Mouse (Mus musculus): ENCODE measurements around the gene Atp4a.
"Not testable (repeated sequence)": the region's sequence is repeated elsewhere in the genome, so short reads cannot be mapped to it uniquely, and the experiment has no call there.

The Atp4a gene

DNA sequence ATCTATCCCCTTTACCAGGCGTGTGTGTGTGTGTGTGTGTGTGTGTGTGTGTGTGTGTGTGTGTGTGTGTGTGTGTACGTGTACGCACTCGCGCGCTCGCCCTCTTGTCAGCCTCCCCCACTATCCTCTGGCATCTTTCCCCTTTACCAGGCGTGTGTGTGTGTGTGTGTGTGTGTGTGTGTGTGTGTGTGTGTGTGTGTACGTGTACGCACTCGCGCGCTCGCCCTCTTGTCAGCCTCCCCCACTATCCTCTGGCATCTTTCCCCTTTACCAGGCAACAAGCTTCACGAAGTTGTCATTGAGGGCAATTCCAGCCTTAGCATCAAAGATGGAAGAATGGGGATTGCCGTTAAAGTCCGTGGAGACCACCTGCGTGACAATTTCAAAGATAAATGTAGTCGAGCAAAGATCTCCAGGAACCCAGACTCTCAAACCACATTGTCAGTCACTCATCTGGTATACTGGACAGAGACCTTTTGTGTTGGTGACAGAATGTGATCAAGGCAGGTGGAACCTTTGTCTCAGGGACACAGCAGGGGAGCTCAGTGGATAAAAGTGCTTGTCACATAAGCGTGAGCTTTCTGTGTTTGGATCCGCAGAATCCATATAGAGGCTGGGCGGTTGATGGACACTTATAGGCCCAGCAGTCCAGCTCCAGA lies 18.2 kb downstream of the Atp4a start:
- not testable (repeated sequence) for DNase-seq (ENCODE audit: low spot score)

DNA sequence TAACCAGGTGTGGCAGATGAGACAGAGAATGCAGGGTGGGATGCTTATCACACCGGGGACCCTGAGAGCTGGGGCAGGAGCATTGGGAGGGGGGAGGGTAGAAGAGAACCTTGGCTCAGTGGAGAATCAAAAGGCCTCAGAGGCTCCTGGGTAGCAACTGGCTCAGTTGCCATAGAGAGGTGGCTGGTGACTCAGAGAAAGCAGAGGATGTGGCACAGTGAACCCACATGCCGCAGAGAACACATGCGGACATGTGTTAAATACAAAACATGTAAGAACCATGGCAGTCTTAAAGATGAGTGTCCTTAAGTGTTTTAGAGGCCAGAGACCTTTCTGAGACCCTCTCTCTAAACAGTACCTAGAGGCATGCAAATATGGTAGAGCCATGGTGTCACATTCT lies 24.2 kb downstream of the Atp4a start:
- no peak for DNase-seq (ENCODE audit: low spot score)

DNA sequence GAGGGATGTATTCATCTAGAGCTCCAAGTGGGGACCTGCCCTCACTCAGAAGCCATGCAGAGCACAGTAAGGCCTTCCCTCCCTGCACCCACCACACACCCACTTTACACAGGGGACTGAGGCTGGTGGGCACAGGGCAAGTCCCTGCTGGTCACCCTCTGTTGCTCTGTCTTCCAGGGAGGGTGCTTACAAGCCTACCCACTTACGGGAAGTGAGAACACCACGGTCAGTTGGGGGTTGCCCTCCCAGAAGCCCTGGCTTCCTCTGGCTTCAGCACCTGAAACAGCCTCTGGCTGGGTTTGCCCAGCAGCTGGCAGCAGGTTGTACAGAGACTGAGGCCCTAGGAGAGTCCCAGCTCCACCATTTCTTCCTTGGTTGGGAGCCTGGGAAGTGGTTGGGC lies 30.6 kb downstream of the Atp4a start:
- DNase-seq (ENCODE audit: low spot score): not testable (repeated sequence)

DNA sequence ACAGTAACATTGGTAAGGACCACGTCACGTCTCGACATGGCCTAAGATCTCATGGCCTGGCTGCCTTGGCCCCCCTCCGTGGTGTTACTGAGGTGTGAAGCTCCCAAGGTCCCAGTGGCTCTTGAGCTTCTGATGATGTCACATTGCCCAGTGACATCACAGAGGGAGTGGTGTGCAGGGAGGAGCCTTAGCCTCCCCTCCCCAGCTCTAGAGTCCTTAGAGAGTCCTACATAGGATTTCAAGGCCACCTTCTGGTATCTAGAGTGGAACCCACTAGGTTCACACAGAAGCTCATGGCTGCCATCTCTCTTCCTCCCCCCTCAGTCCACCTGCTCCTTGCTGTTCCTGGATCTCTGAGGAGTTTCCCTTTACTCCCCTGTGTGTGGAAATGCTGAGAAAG lies 31.6 kb downstream of the Atp4a start, which contains the start of gene Gapdhs:
Gene Gapdhs (minus strand): TSS at position 65 of the 400 bp plus-strand sequence.
- DNase-seq (ENCODE audit: low spot score): not testable (repeated sequence)

DNA sequence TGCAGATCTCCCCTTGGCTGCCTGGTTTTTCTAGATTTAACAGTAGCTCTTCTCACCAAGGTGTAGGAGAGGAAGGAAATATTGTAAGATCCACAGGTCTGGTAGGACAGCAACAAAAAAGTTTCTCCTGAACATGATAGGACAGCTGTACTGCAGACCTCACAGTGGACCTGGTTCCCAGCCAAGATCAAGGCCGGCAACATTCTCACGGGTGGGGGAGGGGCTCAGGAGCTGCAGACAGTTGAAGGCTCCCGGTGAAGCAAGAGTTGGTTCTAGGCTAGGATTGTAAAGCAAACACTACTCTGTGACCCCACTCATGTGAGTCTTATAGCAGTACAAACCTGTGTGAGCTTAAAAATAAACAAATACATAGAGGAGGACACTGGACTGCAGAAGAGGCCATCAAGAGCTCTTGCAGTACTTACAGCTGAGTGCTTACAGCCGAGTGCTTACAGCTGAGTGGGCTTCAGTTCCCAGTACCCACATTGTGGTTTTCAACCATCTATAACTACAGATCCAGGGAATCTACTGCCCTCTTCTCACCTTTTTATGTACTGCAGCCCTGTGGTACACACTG lies 32.1 kb downstream of the Atp4a start:
- peak; percentile 47 for DNase-seq (ENCODE audit: low spot score)

DNA sequence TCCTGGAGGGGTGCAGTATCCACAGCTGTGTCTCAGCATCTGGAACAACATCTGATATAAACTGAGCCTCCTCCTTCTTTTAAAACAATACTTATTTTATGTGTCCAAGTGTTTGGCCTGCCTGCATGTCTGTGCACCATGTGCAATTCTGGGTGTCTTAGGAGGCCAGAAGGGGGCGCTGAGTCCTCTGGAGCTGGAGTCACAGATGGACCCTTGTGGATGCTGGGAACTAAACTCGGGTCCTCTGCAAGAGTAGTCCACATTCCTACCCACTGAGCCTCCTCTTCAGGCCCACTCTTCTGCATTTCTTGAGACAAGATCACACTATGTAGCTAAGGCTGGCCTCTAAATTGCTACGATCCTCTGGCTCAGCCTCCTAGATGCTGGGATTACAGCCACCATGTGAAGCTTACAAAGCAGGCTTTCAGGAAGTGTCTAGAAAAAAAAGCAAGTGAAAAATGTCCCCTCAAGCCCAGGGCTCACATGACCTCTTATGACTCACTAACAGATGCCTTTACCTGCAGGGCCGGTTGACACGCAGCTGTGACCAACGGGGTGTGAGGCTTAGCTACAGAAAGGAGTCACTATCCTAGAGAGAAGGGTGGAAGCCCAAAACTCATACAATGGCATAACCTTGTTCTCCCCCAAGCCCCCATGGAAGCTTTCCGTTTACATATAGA lies 35.7 kb downstream of the Atp4a start:
- DNase-seq (ENCODE audit: low spot score): peak; percentile 25

DNA sequence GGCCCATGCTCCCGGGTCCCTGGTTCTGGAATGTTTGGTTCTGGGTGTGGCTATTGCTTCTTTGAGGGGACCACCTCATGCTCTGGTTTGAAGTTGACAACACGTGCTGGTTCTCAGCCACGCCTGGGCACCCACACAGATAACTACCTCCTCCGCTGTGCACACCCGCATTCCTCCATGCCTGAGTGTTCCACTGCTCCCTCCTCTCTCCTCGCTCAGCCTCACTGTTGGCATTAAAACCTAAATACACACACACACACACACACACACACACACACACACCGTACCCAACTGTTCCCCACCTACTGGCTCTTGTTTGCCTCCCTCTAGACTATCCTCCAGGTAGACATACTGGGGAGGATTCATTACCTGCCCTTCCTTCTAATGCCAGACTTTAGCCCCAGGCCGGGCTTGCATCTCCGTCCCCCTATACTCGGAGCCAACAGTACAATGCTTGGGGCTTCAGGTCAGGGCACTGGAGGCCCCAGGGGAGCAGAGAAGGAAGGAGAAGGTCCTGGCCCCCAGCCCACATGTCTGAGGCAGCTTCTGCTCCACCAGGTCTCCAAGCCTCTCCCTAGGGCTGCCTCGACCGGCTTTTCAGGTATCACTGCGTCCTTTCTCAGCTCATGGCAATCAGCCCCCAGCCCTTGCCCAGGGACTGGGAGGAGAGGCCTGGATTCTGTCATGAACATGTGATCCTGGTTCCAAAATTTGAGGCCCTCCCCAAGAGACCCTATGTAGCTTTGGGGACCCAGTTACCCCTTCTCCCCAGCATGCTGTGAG lies 38.0 kb downstream of the Atp4a start:
- peak; percentile 35 for DNase-seq (ENCODE audit: low spot score)

DNA sequence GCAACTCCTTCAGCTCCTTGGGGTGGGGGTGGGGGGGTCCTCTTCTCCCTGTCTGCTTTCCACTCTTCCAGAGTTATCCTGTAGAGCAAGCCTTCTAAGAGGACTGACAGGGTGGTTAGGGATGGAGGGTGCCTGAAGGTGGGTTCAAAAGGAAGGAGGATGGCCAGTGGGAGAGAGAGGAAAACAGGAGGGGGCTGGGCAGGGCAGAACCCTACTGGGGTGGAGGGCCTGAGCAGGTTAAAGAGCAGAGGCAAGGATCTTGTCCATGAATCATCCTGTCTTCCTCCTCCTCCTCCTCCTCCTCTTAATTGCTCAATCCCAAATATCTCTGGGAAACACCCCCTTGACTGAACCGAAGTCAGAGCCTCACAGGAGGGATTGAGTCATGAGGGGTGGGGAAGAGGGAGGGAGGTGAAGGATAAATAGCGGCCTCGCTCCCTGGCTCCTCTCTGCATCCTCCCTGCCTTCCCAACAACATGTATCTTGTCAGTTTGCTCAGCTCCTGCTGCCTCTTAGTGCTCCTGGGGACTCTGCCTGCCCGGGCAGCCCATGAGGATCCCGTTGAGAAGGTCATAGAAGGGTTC lies 39.2 kb downstream of the Atp4a start, which contains the start of gene Sbsn:
Gene Sbsn (plus strand): TSS at position 386 of the 584 bp plus-strand sequence.
- DNase-seq (ENCODE audit: low spot score): no peak

DNA sequence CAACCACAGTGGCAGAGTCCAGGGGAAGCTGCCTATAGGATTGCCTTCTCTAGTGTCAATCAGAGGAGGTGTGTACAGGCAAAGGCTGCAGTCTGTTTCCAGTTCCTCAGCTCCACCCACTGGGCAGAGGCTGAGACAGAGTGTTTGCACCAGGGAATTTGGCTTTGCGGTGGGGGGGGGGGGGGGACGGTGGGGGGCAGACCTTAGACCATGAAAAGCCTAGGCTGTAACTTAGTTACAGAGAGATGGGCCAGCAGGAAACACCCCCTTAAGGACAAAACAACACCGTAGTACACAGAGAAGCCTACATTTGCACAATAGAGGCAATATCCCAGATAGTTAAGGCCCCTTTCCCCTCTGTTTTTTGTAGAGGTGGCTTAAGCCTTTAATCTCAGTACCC lies 45.0 kb downstream of the Atp4a start:
- DNase-seq (ENCODE audit: low spot score): no peak

DNA sequence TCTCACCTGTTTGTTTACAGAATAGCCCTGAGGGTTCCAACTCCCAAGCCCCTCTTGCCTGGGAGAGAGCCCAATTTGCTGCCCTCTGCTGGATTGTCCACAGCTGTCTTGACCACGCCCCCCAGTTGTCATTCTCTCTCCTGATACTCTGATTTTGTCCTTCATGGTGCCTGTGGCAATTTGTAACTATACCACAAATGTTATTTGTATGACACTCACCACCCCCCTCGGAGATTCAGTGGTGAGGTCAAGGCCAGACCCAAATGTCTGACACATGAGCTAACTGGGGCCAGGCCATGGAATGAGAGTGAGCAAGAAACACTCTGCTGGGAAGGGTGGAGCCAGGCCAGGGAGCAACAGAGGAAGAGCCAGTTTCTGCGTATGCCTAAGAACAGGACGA lies 46.8 kb downstream of the Atp4a start:
- DNase-seq (ENCODE audit: low spot score): peak; percentile 37

DNA sequence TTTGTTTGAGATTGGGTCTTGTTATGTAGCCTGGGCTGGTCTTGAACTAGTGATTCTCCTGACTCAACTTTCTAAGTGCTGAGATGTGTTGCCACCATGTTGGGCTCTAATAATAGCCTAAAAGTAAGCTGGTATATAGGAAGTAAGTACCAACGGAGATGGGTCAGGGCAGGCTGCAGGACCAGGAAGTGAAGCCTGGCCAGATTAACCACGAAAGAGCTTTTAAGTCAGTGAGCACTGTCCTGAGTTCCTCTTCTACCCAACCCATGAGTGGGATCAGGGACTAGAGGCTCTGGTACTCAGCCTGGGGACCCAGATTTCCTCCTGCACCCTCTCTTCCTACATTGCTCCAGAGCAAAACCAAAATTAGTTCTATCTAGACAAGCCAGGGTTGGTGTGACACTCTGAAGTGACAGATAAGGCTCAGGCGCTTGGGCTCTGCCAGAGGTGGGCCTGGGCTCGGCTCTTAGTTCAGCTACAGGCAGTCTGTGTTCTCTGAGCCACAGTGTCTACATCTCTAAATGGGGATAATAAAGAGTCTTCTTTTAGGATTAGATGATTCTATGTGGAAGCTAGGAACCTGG lies 49.9 kb downstream of the Atp4a start:
- DNase-seq (ENCODE audit: low spot score): no peak

DNA sequence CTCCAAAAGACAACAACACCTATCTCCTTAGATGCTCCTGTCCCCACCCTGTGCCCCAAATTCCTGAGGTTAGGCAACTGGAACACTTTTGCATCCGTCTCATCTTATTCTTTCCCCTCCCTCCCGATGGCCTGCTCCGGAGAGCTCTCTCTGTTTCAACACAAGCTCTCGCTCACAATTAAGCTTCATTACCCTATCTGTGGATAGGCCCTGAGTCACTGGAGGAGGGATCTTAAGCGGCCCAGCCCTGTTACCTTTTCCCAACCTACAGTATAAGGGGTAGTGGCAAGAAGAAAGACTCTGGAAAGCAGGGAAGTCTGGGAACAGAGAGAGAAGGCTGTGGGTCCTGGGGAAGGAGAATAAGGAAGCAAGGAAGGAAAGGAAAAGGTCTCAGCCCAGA lies 51.4 kb downstream of the Atp4a start, which contains the start of gene Dmkn:
Gene Dmkn (plus strand): TSS at position 301 of the 400 bp plus-strand sequence.
- no peak for DNase-seq (ENCODE audit: low spot score)

DNA sequence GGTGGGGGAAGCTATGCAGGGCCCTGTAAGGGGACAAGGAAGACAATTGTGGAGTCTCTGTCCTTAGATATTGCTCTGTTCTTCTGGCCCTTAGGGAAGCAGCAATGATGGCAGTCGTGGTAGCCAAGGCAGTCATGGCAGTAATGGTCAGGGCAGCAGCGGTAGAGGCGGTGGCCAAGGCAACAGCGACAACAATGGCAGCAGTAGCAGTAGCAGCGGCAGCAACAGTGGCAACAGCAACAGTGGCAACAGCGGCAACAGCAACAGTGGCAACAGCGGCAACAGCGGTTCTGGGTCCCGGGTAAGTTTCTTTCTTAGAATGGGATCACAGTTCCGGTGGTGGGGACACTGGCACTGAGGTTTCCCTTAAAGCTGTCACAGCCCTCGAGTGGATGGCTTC lies 53.2 kb downstream of the Atp4a start:
- no peak for DNase-seq (ENCODE audit: low spot score)

DNA sequence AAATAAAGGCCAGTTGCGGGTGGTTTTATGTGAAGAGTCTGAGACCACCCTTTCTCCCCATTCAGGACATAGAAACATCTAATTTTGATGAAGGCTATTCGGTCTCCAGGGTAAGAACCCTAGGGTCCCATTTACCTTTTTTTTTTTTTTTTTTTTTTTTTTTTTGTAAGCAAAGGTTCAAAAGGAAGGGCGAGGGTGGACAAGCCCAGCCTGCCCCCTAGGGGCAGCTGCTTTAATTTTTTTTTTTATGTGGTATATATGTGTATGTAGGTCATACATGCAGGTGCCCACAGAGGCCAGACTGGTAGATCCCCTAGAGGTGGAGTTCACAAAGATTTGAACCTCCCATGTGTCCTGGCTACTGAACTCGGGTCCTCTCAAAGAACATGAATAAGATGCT lies 54.4 kb downstream of the Atp4a start:
- DNase-seq (ENCODE audit: low spot score): no peak

DNA sequence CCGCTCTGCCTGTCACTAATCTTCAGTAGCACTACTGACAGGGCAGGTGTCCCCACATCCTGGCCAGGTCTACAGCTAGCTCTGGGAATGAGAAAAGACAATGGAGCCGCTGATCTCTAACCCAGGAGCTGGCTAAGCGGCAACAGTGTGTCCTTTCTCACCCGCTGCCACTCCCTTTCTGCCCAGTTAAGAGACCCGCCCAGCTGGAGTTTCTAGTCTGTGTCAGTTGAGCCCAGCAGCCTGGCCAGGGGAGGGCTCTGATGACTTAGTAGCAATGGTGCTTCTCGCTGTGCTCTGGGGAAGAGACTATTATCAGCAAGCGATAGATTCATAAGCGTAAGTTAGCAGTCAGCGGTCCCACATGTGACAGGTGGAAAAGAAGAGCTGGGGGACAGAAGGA lies 57.2 kb downstream of the Atp4a start:
- DNase-seq (ENCODE audit: low spot score): peak; percentile 31

All from urinary bladder, postnatal 25 days (tissue).